30 mouse cellular contexts compared by ENCODE assay signal in genomic region chr11:6764186-6764585, GRCm38 (mm10).
"Had no signal": no experiment of that assay in that cellular context is flagged by ENCODE, and none has a peak within 500 bp of the region (broad histone marks: within the 10 kb centered on the region; RNA-seq: fewer than 3 reads in every experiment).

No protein-coding gene starts in this region.

- H3K4me3 ChIP-seq: heart, embryonic 10.5 days; heart, embryonic 12.5 days; heart, embryonic 13.5 days; heart, embryonic 15.5 days; hindbrain, embryonic 10.5 days; hindbrain, embryonic 12.5 days; hindbrain, embryonic 13.5 days; hindbrain, embryonic 15.5 days; intestine, embryonic 15.5 days; kidney, embryonic 15.5 days; layer of hippocampus, adult 2 months had no signal

- H3K4me1 ChIP-seq: heart, embryonic 10.5 days; heart, embryonic 13.5 days; hindbrain, embryonic 10.5 days; hindbrain, embryonic 12.5 days; intestine, embryonic 15.5 days; kidney, embryonic 15.5 days had no signal

- H3K27me3 ChIP-seq: heart, embryonic 15.5 days; hindbrain, embryonic 12.5 days; hindbrain, embryonic 15.5 days; intestine, embryonic 15.5 days; kidney, embryonic 15.5 days had no signal

- DNase-seq: heart, postnatal 10 days; heart, postnatal 14 days; heart, postnatal 36 days; heart, postnatal 4 days; kidney, adult 11 months; kidney, adult 18-20 months; kidney, adult 2 months; kidney, adult 8-10 months; kidney, adult 9 months; kidney, postnatal 10 days; kidney, postnatal 14 days; kidney, postnatal 25 days; kidney, postnatal 36 days; kidney, postnatal 4 days; layer of hippocampus, adult 9-11 months; layer of hippocampus, postnatal 36 days had no signal

- H3K9ac ChIP-seq: heart, embryonic 12.5 days; heart, embryonic 13.5 days; heart, embryonic 15.5 days; hindbrain, embryonic 12.5 days; hindbrain, embryonic 13.5 days; hindbrain, embryonic 14.5 days; hindbrain, embryonic 15.5 days; intestine, embryonic 15.5 days; kidney, embryonic 15.5 days had no signal

- H3K27ac ChIP-seq: heart, embryonic 10.5 days; heart, embryonic 13.5 days; heart, embryonic 15.5 days; hindbrain, embryonic 10.5 days; hindbrain, embryonic 12.5 days; hindbrain, embryonic 13.5 days; hindbrain, embryonic 14.5 days; hindbrain, embryonic 15.5 days; hindbrain, postnatal 0 days; intestine, embryonic 15.5 days; kidney, embryonic 15.5 days; kidney, postnatal 0 days; layer of hippocampus, adult 2 months had no signal

- H3K36me3 ChIP-seq: heart, embryonic 10.5 days; heart, embryonic 12.5 days; heart, embryonic 13.5 days; heart, embryonic 15.5 days; hindbrain, embryonic 10.5 days; hindbrain, embryonic 12.5 days; hindbrain, embryonic 13.5 days; hindbrain, embryonic 15.5 days; intestine, embryonic 15.5 days; kidney, embryonic 15.5 days had no signal
